Mouse (Mus musculus): ENCODE measurements at regions not wholly inside any gene's neighbourhood (a gene's known extent, or its start where the extent isn't known, plus 50 kb on each side); places are given as distances from the start of the nearest gene placed in this dataset.

DNA sequence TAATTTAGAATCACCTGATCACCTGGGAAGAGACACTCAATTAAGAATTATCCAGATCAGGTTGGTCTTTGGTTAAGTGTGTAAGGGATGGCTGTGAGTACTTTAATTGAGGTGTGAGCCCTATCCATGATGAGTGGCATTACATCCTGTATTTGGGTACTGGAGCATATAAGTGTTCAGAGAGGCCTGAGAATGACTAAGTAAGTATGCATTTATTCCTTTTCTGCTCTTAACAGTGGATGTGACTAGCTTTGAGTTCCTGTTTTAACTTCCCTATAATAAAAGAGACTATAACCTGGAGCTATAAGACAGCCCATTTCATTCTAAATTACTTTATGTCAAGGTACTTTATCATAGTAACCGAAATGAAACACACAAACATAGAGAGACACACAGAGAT, 421.4 kb upstream of the Klf4 start:
- ATAC-seq (ENCODE audit: low FRiP score), result no peak

GRCm38 (mm10) chr4:55952220-55952619, 420.0 kb upstream of the Klf4 start:
- Histone ChIP-seq H3K9ac (ENCODE audit: low read depth, low read length) (no peak overlapping the region), H3K4me2 (replicated peaks; ENCODE audit: low read depth, low read length) (no peak overlapping the region), H3K27ac (ENCODE audit: low read depth, low read length) (no peak overlapping the region), H3K4me1 (replicated peaks; ENCODE audit: control insufficient read depth, insufficient read depth, low read length) (no peaks in the 10 kb centered on the region), H3K36me3 (ENCODE audit: control insufficient read depth, insufficient read depth, low read length) (no peaks in the 10 kb centered on the region), H3K9me3 (ENCODE audit: control insufficient read depth, low read length) (no peaks in the 10 kb centered on the region), H3K4me3 (ENCODE audit: low read depth, low read length) (no peak overlapping the region), H3K27me3 (ENCODE audit: control insufficient read depth, insufficient read depth, low read length) (no peaks in the 10 kb centered on the region)
- ATAC-seq (ENCODE audit: low FRiP score) (no peak), DNase-seq (ENCODE audit: low spot score) (no peak)
- 84% methylated on average over 3 of the region's 3 CpGs for WGBS

More for the DNA sequence above, 421.4 kb upstream of the Klf4 start:
- no peaks in the 10 kb centered on the region for H3K27me3 ChIP-seq (ENCODE audit: control insufficient read depth, insufficient read depth, low read length)
- H3K9ac ChIP-seq (ENCODE audit: low read depth, low read length), result no peak overlapping the region
- H3K4me1 ChIP-seq (replicated peaks; ENCODE audit: control insufficient read depth, insufficient read depth, low read length), result no peaks in the 10 kb centered on the region
- no peak for DNase-seq (ENCODE audit: low spot score)
- no peak overlapping the region for H3K4me3 ChIP-seq (ENCODE audit: low read depth, low read length)
- no peaks in the 10 kb centered on the region for H3K9me3 ChIP-seq (ENCODE audit: control insufficient read depth, low read length)
- no peak overlapping the region for H3K27ac ChIP-seq (ENCODE audit: low read depth, low read length)
- H3K4me2 ChIP-seq (replicated peaks; ENCODE audit: low read depth, low read length), result no peak overlapping the region
- 95% methylated on average over 1 of the region's 1 CpGs for WGBS
- H3K36me3 ChIP-seq (ENCODE audit: control insufficient read depth, insufficient read depth, low read length), result no peaks in the 10 kb centered on the region

GRCm38 (mm10) chr4:55941423-55941822, 409.2 kb upstream of the Klf4 start:
- no peak for ATAC-seq (ENCODE audit: low FRiP score)
- 73% methylated on average over 1 of the region's 1 CpGs for WGBS

DNA sequence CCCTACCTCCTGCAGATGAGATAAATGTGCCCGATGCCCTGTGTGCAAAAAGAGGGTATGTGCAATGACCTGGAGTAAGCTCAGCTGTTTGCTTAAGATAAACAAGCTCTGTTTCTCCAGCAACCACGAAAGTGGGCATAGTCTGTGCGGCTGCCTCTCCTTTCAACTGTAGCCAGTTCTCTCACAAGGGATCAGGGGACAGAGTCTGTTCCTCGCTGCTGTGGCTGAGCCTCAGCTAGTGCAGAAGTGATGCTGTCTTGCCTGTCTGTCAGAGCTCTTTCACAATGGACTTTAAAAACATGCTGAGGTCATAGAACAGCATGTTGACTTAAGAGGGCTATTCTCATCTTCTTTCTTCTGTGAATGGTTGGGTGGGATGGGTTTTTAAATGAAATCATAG, 406.1 kb upstream of the Klf4 start:
- ATAC-seq (ENCODE audit: low FRiP score), result no peak
- H3K4me2 ChIP-seq (replicated peaks; ENCODE audit: low read depth, low read length), result no peak overlapping the region
- H3K4me1 ChIP-seq (replicated peaks; ENCODE audit: control insufficient read depth, insufficient read depth, low read length), result no peaks in the 10 kb centered on the region
- no peaks in the 10 kb centered on the region for H3K36me3 ChIP-seq (ENCODE audit: control insufficient read depth, insufficient read depth, low read length)
- no peak overlapping the region for H3K27ac ChIP-seq (ENCODE audit: low read depth, low read length)
- no peak for DNase-seq (ENCODE audit: low spot score)
- WGBS, result 66% methylated on average over 4 of the region's 4 CpGs
- no peaks in the 10 kb centered on the region for H3K27me3 ChIP-seq (ENCODE audit: control insufficient read depth, insufficient read depth, low read length)
- H3K9me3 ChIP-seq (ENCODE audit: control insufficient read depth, low read length), result no peaks in the 10 kb centered on the region
- H3K9ac ChIP-seq (ENCODE audit: low read depth, low read length), result no peak overlapping the region
- no peak overlapping the region for H3K4me3 ChIP-seq (ENCODE audit: low read depth, low read length)

More at GRCm38 (mm10) chr4:55941423-55941822, 409.2 kb upstream of the Klf4 start:
- no peak overlapping the region for H3K4me2 ChIP-seq (replicated peaks; ENCODE audit: low read depth, low read length)
- H3K9me3 ChIP-seq (ENCODE audit: control insufficient read depth, low read length), result no peaks in the 10 kb centered on the region
- no peak overlapping the region for H3K9ac ChIP-seq (ENCODE audit: low read depth, low read length)
- no peaks in the 10 kb centered on the region for H3K4me1 ChIP-seq (replicated peaks; ENCODE audit: control insufficient read depth, insufficient read depth, low read length)
- no peaks in the 10 kb centered on the region for H3K36me3 ChIP-seq (ENCODE audit: control insufficient read depth, insufficient read depth, low read length)
- no peaks in the 10 kb centered on the region for H3K27me3 ChIP-seq (ENCODE audit: control insufficient read depth, insufficient read depth, low read length)
- H3K4me3 ChIP-seq (ENCODE audit: low read depth, low read length), result no peak overlapping the region
- no peak overlapping the region for H3K27ac ChIP-seq (ENCODE audit: low read depth, low read length)
- no peak for DNase-seq (ENCODE audit: low spot score)

DNA sequence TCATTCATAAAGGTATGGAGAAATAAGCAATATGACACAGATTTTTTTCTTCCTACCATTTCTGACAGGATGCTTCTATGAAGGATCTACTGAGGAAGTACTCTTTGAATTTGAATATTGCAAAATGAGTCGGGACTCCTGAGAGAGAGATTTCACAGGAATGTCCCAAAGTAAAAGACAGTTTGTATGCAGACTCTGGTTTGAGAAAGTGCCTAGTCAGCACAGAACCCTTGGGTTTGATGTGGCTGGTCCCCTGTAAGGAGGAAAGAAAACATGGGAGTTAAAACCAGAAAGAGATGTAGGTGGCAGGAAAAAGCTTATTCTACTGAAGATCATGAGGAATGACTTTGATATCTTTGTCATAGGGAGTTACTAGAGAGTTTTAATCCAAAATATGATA, 405.6 kb upstream of the Klf4 start:
- no peak overlapping the region for H3K9ac ChIP-seq (ENCODE audit: low read depth, low read length)
- DNase-seq (ENCODE audit: low spot score) (no peak), ATAC-seq (ENCODE audit: low FRiP score) (no peak)
- no peak overlapping the region for H3K4me2 ChIP-seq (replicated peaks; ENCODE audit: low read depth, low read length)
- H3K9me3 ChIP-seq (ENCODE audit: control insufficient read depth, low read length), result no peaks in the 10 kb centered on the region
- 79% methylated on average over 1 of the region's 1 CpGs for WGBS
- H3K4me3 ChIP-seq (ENCODE audit: low read depth, low read length), result no peak overlapping the region
- no peaks in the 10 kb centered on the region for H3K27me3 ChIP-seq (ENCODE audit: control insufficient read depth, insufficient read depth, low read length)
- no peaks in the 10 kb centered on the region for H3K36me3 ChIP-seq (ENCODE audit: control insufficient read depth, insufficient read depth, low read length)
- H3K4me1 ChIP-seq (replicated peaks; ENCODE audit: control insufficient read depth, insufficient read depth, low read length), result no peaks in the 10 kb centered on the region
- no peak overlapping the region for H3K27ac ChIP-seq (ENCODE audit: low read depth, low read length)

DNA sequence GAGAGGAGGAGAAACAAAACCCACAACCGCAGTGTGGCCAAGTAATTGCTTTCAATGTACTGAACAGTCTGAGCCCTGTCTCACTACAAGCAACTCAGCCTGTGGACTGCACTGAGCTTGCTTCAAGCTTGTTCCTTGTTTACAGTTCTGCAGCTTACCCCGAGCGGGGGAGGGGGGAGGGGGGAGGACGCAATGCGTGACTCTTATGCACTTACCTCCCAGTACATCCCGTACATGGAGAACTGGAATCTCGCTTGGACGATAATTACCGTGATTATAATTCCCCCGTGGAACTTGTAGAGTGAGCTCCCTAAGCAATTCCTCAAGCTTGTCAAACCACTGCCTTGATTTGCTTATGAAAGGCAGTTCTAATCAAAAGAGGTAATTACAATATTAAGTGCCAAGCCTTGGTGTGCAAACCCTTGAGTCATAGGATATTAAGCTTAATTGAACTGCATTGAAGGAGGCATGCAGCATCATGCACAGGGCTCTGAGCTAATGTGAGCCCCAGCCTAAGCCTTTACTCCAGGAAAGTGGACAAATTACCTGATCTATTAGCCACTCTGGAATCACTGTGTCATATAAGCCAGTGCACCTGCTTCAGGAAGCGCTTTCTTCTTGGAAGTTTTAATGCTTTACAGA, 397.0 kb upstream of the Klf4 start:
- H3K36me3 ChIP-seq (ENCODE audit: control insufficient read depth, insufficient read depth, low read length), result no peaks in the 10 kb centered on the region
- DNase-seq (ENCODE audit: low spot score) (peak; percentile 33), ATAC-seq (ENCODE audit: low FRiP score) (peak; percentile 75)
- H3K4me1 ChIP-seq (replicated peaks; ENCODE audit: control insufficient read depth, insufficient read depth, low read length), result 0 out of 2 replicates have a peak, but pooled peaks cover 4% of the 10 kb centered on the region
- no peak overlapping the region for H3K4me3 ChIP-seq (ENCODE audit: low read depth, low read length)
- no peak overlapping the region for H3K4me2 ChIP-seq (replicated peaks; ENCODE audit: low read depth, low read length)
- WGBS, result 55% methylated on average over 11 of the region's 11 CpGs
- H3K27me3 ChIP-seq (ENCODE audit: control insufficient read depth, insufficient read depth, low read length), result no peaks in the 10 kb centered on the region
- H3K27ac ChIP-seq (ENCODE audit: low read depth, low read length), result no peak overlapping the region
- no peak overlapping the region for H3K9ac ChIP-seq (ENCODE audit: low read depth, low read length)
- no peaks in the 10 kb centered on the region for H3K9me3 ChIP-seq (ENCODE audit: control insufficient read depth, low read length)

- H3K36me3 ChIP-seq (ENCODE audit: control insufficient read depth, insufficient read depth, low read length), result no peaks in the 10 kb centered on the region
- 68% methylated on average over 11 of the region's 11 CpGs for whole genome bisulfite sequencing
- DNase-seq (ENCODE audit: low spot score), result peak; percentile 11
- H3K27ac ChIP-seq (ENCODE audit: low read depth, low read length), result no peak overlapping the region
- H3K4me2 ChIP-seq (replicated peaks; ENCODE audit: low read depth, low read length), result no peak overlapping the region
- 0 out of 2 replicates have a peak, but pooled peaks cover 4% of the 10 kb centered on the region for H3K4me1 ChIP-seq (replicated peaks; ENCODE audit: control insufficient read depth, insufficient read depth, low read length)
- no peak overlapping the region for H3K9ac ChIP-seq (ENCODE audit: low read depth, low read length)
- no peaks in the 10 kb centered on the region for H3K27me3 ChIP-seq (ENCODE audit: control insufficient read depth, insufficient read depth, low read length)
- H3K4me3 ChIP-seq (ENCODE audit: low read depth, low read length), result no peak overlapping the region
- ATAC-seq (ENCODE audit: low FRiP score), result no peak
- H3K9me3 ChIP-seq (ENCODE audit: control insufficient read depth, low read length), result no peaks in the 10 kb centered on the region
Observed at GRCm38 (mm10) chr4:55928670-55929069, 396.4 kb upstream of the Klf4 start.

GRCm38 (mm10) chr4:55928196-55928595, 395.9 kb upstream of the Klf4 start:
- 66% methylated on average over 6 of the region's 6 CpGs for WGBS
- no peaks in the 10 kb centered on the region for H3K9me3 ChIP-seq (ENCODE audit: control insufficient read depth, low read length)
- no peak overlapping the region for H3K27ac ChIP-seq (ENCODE audit: low read depth, low read length)
- no peak overlapping the region for H3K4me2 ChIP-seq (replicated peaks; ENCODE audit: low read depth, low read length)
- H3K36me3 ChIP-seq (ENCODE audit: control insufficient read depth, insufficient read depth, low read length), result no peaks in the 10 kb centered on the region
- DNase-seq (ENCODE audit: low spot score), result no peak
- no peak for ATAC-seq (ENCODE audit: low FRiP score)
- no peak overlapping the region for H3K9ac ChIP-seq (ENCODE audit: low read depth, low read length)
- no peaks in the 10 kb centered on the region for H3K27me3 ChIP-seq (ENCODE audit: control insufficient read depth, insufficient read depth, low read length)
- 0 out of 2 replicates have a peak, but pooled peaks cover 4% of the 10 kb centered on the region for H3K4me1 ChIP-seq (replicated peaks; ENCODE audit: control insufficient read depth, insufficient read depth, low read length)
- no peak overlapping the region for H3K4me3 ChIP-seq (ENCODE audit: low read depth, low read length)

DNA sequence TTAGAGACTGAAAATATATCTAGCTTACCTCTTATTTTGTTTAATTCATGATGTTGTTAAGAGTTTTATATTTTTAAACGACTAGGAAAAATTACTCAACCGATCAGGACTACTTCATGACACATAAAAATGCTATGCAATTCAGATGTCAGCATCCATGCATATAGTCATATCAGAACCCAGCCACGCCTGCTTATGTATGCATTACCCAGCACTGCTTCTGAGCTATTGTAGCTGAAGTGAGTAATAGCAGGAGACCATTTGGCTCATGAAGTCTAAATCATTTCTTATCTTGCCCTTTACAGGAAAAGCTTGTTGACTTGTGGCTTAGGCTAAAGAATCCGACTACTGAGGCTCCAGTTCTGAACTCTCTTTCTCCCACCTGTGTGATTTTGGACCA, 395.1 kb upstream of the Klf4 start:
- Histone ChIP-seq H3K36me3 (ENCODE audit: control insufficient read depth, insufficient read depth, low read length) (no peaks in the 10 kb centered on the region), H3K9ac (ENCODE audit: low read depth, low read length) (no peak overlapping the region), H3K4me3 (ENCODE audit: low read depth, low read length) (no peak overlapping the region), H3K4me2 (replicated peaks; ENCODE audit: low read depth, low read length) (no peak overlapping the region), H3K4me1 (replicated peaks; ENCODE audit: control insufficient read depth, insufficient read depth, low read length) (0 out of 2 replicates have a peak, but pooled peaks cover 4% of the 10 kb centered on the region), H3K27me3 (ENCODE audit: control insufficient read depth, insufficient read depth, low read length) (no peaks in the 10 kb centered on the region), H3K9me3 (ENCODE audit: control insufficient read depth, low read length) (no peaks in the 10 kb centered on the region), H3K27ac (ENCODE audit: low read depth, low read length) (no peak overlapping the region)
- ATAC-seq (ENCODE audit: low FRiP score) (no peak), DNase-seq (ENCODE audit: low spot score) (no peak)
- 89% methylated on average over 4 of the region's 4 CpGs for WGBS
